Mouse (Mus musculus): ENCODE measurements around the gene Cd55b. TPM values are rescaled to one million over a fixed set of nuclear protein-coding genes. Genes with fewer than 3 reads are reported as not detected.
A peak's percentile ranks its signal among the peaks of the same experiment; 100 is the strongest.

The Cd55b gene
- total RNA-seq, 1 experiment = 0.22 TPM

GRCm38 (mm10) chr1:130373398-130374083, 49.3 kb downstream of the Cd55b start:
- no peak for DNase-seq (ENCODE audit: low read depth, low spot score)
- Histone ChIP-seq H3K36me3 (ENCODE audit: control insufficient read depth, insufficient read depth, low read length, poor library complexity, severe bottlenecking) (no peaks in the 10 kb centered on the region), H3K4me1 (ENCODE audit: control insufficient read depth in 2 of 2, insufficient read depth in 2 of 2, low read length in 2 of 2, poor library complexity in 1 of 2) (no peaks in the 10 kb centered on the region), H3K27ac (ENCODE audit: insufficient read depth, low read depth, low read length, poor library complexity, severe bottlenecking) (no peak overlapping the region), H3K9ac (ENCODE audit: insufficient read depth, low read depth, low read length, poor library complexity, severe bottlenecking) (no peak overlapping the region), H3K4me3 (ENCODE audit: insufficient read depth in 1 of 2, low read depth in 1 of 2, low read length in 2 of 2, poor library complexity in 1 of 2, severe bottlenecking in 1 of 2) (no peak overlapping the region), H3K9me3 (ENCODE audit: control insufficient read depth, insufficient read depth, low read depth, low read length) (no peaks in the 10 kb centered on the region)
- no peak for TF ChIP-seq ZC3H11A (IDR thresholded peaks at IDR 0.05; ENCODE audit: borderline replicate concordance, low read depth, low read length)
- no peak for TF ChIP-seq CHD2 (IDR thresholded peaks at IDR 0.05; ENCODE audit: low read depth, low read length)
- TF ChIP-seq HCFC1 (IDR thresholded peaks at IDR 0.05; ENCODE audit: borderline replicate concordance, insufficient read depth, low read length) = no peak
- TF ChIP-seq MAFK (IDR thresholded peaks at IDR 0.05; ENCODE audit: insufficient read depth, low read depth, low read length) = no peak
- TF ChIP-seq ZNF384 (IDR thresholded peaks at IDR 0.05; ENCODE audit: low read depth, low read length) = no peak
- in situ Hi-C loops (cut with MboI; ENCODE audit: low sequenced_read_pairs in 2 of 2, unreplicated experiment in 2 of 2) = loop anchor here in 1 of 2 experiments (25.0 kb wide), 1 partner anchor 211 kb away; no protein-coding TSS in a partner anchor

DNA sequence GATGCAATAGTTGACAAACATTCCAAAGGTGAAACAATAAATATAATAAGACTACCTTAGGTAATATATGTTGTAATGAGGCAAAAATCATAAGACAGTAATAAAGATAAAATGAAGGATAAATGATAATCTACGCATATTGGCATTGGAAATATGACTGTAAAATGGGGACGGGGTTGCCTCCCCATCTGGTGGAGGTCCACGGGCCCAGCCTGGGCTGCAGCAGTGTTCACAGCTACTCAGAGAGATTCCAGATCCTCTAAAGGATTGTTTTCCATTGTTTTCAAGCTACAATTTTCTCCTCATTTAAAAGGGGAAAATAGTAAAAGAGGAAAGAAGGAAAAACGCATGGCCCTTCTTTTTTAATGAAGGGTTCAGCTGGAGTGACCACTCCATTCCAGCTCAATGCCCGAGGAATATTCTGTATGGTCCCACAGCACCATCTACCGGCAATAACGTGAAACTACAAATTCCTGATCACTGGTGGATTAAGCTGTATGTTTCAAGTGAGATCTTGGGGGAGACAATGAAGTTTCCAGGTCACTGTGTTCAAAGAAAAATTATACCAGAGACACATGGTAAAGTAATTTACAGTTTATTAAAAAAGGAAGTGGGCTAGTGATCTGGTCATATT, 50.8 kb downstream of the Cd55b start:
- H3K9ac ChIP-seq (ENCODE audit: insufficient read depth, low read depth, low read length, poor library complexity, severe bottlenecking) = no peak overlapping the region
- DNase-seq (ENCODE audit: low read depth, low spot score) = peak; percentile 56
- no peaks in the 10 kb centered on the region for H3K4me1 ChIP-seq (ENCODE audit: control insufficient read depth in 2 of 2, insufficient read depth in 2 of 2, low read length in 2 of 2, poor library complexity in 1 of 2)
- no peak for TF ChIP-seq ZNF384 (IDR thresholded peaks at IDR 0.05; ENCODE audit: low read depth, low read length)
- peak; percentile 42; the same call in 1 of the 2 replicates for TF ChIP-seq ZC3H11A (IDR thresholded peaks at IDR 0.05; ENCODE audit: borderline replicate concordance, low read depth, low read length)
- in situ Hi-C loops (cut with MboI; ENCODE audit: low sequenced_read_pairs in 2 of 2, unreplicated experiment in 2 of 2) = loop anchor here in 1 of 2 experiments (25.0 kb wide), 1 partner anchor 210 kb away; no protein-coding TSS in a partner anchor
- no peak overlapping the region for H3K4me3 ChIP-seq (ENCODE audit: insufficient read depth in 1 of 2, low read depth in 1 of 2, low read length in 2 of 2, poor library complexity in 1 of 2, severe bottlenecking in 1 of 2)
- H3K36me3 ChIP-seq (ENCODE audit: control insufficient read depth, insufficient read depth, low read length, poor library complexity, severe bottlenecking) = no peaks in the 10 kb centered on the region
- no peak overlapping the region for H3K27ac ChIP-seq (ENCODE audit: insufficient read depth, low read depth, low read length, poor library complexity, severe bottlenecking)
- H3K9me3 ChIP-seq (ENCODE audit: control insufficient read depth, insufficient read depth, low read depth, low read length) = no peaks in the 10 kb centered on the region

GRCm38 (mm10) chr1:130371291-130371690, 51.5 kb downstream of the Cd55b start:
- TF ChIP-seq CHD2 (IDR thresholded peaks at IDR 0.05; ENCODE audit: low read depth, low read length) = no peak
- TF ChIP-seq ZC3H11A (IDR thresholded peaks at IDR 0.05; ENCODE audit: borderline replicate concordance, low read depth, low read length) = no peak
- no peak for TF ChIP-seq ZNF384 (IDR thresholded peaks at IDR 0.05; ENCODE audit: low read depth, low read length)
- TF ChIP-seq MAFK (IDR thresholded peaks at IDR 0.05; ENCODE audit: insufficient read depth, low read depth, low read length) = no peak
- no peak for TF ChIP-seq HCFC1 (IDR thresholded peaks at IDR 0.05; ENCODE audit: borderline replicate concordance, insufficient read depth, low read length)
- DNase-seq (ENCODE audit: low read depth, low spot score) = no peak
- no peaks in the 10 kb centered on the region for H3K9me3 ChIP-seq (ENCODE audit: control insufficient read depth, insufficient read depth, low read depth, low read length)
- in situ Hi-C loops (cut with MboI; ENCODE audit: low sequenced_read_pairs in 2 of 2, unreplicated experiment in 2 of 2) = loop anchor here in 1 of 2 experiments (25.0 kb wide), 1 partner anchor 209 kb away; no protein-coding TSS in a partner anchor
- no peaks in the 10 kb centered on the region for H3K4me1 ChIP-seq (ENCODE audit: control insufficient read depth in 2 of 2, insufficient read depth in 2 of 2, low read length in 2 of 2, poor library complexity in 1 of 2)
- H3K4me3 ChIP-seq (ENCODE audit: insufficient read depth in 1 of 2, low read depth in 1 of 2, low read length in 2 of 2, poor library complexity in 1 of 2, severe bottlenecking in 1 of 2) = no peak overlapping the region
- H3K36me3 ChIP-seq (ENCODE audit: control insufficient read depth, insufficient read depth, low read length, poor library complexity, severe bottlenecking) = no peaks in the 10 kb centered on the region
- no peak overlapping the region for H3K27ac ChIP-seq (ENCODE audit: insufficient read depth, low read depth, low read length, poor library complexity, severe bottlenecking)
- H3K9ac ChIP-seq (ENCODE audit: insufficient read depth, low read depth, low read length, poor library complexity, severe bottlenecking) = no peak overlapping the region

DNA sequence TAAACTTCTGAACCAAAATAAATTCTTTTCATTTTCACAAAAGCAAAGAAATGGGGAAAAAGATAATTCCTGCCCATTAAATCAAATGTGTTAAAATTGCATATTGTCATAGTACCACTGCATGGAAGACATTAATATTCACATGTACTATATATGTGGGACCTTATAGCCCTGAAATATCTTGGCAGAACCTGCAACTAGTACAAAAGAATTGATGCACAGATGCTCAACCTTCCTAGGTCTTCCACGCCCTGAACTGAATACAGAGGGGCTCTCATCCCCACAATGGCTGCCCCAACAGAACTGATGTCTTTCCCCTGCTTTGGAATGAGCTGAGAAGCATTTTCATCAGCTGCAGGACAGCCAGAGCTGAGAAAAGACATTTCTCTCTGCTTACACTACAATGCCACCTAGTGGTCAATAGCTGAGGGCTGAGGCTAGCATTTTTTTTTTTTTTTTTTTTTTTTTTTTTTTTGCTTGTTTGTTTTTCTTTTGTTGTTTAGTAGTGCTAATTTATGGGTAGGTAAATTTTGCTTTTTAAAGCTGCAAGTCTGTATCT, 72.7 kb downstream of the Cd55b start:
- H3K9ac ChIP-seq (ENCODE audit: insufficient read depth, low read depth, low read length, poor library complexity, severe bottlenecking) = no peak overlapping the region

More for the DNA sequence above, 72.7 kb downstream of the Cd55b start:
- peak; percentile 20 for DNase-seq (ENCODE audit: low read depth, low spot score)
- in situ Hi-C loops (cut with MboI; ENCODE audit: low sequenced_read_pairs in 2 of 2, unreplicated experiment in 2 of 2) = loop anchor here in 1 of 2 experiments (25.0 kb wide), 1 partner anchor 188 kb away; no protein-coding TSS in a partner anchor
- Histone ChIP-seq H3K36me3 (ENCODE audit: control insufficient read depth, insufficient read depth, low read length, poor library complexity, severe bottlenecking) (no peaks in the 10 kb centered on the region), H3K9me3 (ENCODE audit: control insufficient read depth, insufficient read depth, low read depth, low read length) (0 out of 2 replicates have a peak, but pooled peaks cover 2% of the 10 kb centered on the region), H3K27ac (ENCODE audit: insufficient read depth, low read depth, low read length, poor library complexity, severe bottlenecking) (no peak overlapping the region), H3K4me3 (ENCODE audit: insufficient read depth in 1 of 2, low read depth in 1 of 2, low read length in 2 of 2, poor library complexity in 1 of 2, severe bottlenecking in 1 of 2) (no peak overlapping the region), H3K4me1 (ENCODE audit: control insufficient read depth in 2 of 2, insufficient read depth in 2 of 2, low read length in 2 of 2, poor library complexity in 1 of 2) (no peaks in the 10 kb centered on the region)
- TF ChIP-seq MAFK (IDR thresholded peaks at IDR 0.05; ENCODE audit: insufficient read depth, low read depth, low read length) (peak; percentile 73), ZNF384 (IDR thresholded peaks at IDR 0.05; ENCODE audit: low read depth, low read length) (peak; percentile 99), HCFC1 (IDR thresholded peaks at IDR 0.05; ENCODE audit: borderline replicate concordance, insufficient read depth, low read length) (no peak), ZC3H11A (IDR thresholded peaks at IDR 0.05; ENCODE audit: borderline replicate concordance, low read depth, low read length) (no peak), CHD2 (IDR thresholded peaks at IDR 0.05; ENCODE audit: low read depth, low read length) (no peak)
